Mouse (Mus musculus): ENCODE results near the gene Ropn1. TPM values are rescaled to one million over a fixed set of nuclear protein-coding genes. Genes with fewer than 3 reads are reported as not detected.

The Ropn1 gene
- polyA plus RNA-seq, 1 experiment from 2014 or later, result not detected

Other genes with a start within 250 kb of the Ropn1 start
- gene Kalrn, start 76.4 kb upstream of the Ropn1 start, polyA plus RNA-seq (2014; fragmentation: Nextera tagmentation; extraction: Ambion mirVana), result 20.9 and 22.1 TPM in 2 replicates
- gene Ccdc14, start 40.7 kb downstream of the Ropn1 start, polyA plus RNA-seq (2014; fragmentation: Nextera tagmentation; extraction: Ambion mirVana), result 8.1 and 8.5 TPM in 2 replicates
- 262 and 303 TPM in 2 replicates for gene Mylk, start 95.3 kb downstream of the Ropn1 start, polyA plus RNA-seq (2014; fragmentation: Nextera tagmentation; extraction: Ambion mirVana)